Mouse (Mus musculus) fibroblast of lung, adult 2 months (primary cell): ENCODE results near the gene Zfp609.
"Not testable (repeated sequence)": the region's sequence is repeated elsewhere in the genome, so short reads cannot be mapped to it uniquely, and the experiment has no call there.

Experiments
- DNase-seq: peaks from one replicate; pipeline ENCODE4 v3.0.0-alpha.2; 2011; ENCODE audit warnings: low read depth

Zfp609 gene

DNA sequence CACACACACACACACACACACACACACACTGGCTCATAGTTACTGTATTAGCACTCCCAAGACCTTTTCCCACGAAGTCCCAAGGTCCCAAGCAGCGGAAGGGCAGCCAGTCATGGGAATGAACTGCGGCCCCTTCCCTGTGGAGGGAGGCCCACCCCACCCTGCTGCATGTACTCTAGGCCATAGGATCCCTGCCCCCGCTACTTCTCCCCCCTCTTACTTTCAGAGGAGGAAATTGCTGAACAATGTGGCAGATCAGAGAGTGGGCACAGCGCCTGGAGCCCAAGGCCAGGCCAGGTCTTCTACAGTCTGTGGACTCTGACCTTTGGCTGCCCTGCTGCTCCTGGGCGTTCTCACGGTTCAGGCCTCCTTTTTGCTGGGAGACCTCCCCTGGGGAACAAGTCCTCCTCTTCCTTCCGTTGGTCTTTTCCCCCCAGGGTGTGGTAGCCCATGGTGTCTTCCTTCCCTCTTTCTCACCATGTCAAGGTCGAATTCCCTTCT lies 155.9 kb downstream of the Zfp609 start:
- no peak for DNase-seq

GRCm38 (mm10) chr9:65667701-65668100 lies 159.7 kb downstream of the Zfp609 start, which contains the start of gene Oaz2:
Oaz2 (plus strand) TSS chr9:65668001.
- no peak for DNase-seq

GRCm38 (mm10) chr9:65666042-65666441 lies 161.3 kb downstream of the Zfp609 start:
- DNase-seq, result no peak

DNA sequence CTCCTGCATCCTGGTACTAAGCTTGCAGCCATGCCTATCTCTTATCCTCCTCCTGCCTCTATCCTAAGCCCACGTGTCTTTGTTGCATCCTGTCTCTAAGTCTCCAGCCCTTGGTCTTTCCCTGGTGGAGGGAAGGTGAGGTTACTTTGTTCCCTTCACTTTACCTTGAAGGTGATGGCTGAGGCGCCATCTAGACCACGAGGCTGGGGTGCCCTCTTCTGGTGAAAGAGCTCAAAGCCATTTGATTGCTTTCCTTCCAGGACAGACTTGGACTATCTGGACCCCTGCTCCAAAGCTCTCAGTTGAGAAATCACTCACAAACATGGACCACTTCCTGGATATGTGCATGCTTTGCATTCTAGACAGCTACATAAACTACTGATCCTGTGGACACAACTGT lies 163.2 kb downstream of the Zfp609 start:
- DNase-seq, result no peak

DNA sequence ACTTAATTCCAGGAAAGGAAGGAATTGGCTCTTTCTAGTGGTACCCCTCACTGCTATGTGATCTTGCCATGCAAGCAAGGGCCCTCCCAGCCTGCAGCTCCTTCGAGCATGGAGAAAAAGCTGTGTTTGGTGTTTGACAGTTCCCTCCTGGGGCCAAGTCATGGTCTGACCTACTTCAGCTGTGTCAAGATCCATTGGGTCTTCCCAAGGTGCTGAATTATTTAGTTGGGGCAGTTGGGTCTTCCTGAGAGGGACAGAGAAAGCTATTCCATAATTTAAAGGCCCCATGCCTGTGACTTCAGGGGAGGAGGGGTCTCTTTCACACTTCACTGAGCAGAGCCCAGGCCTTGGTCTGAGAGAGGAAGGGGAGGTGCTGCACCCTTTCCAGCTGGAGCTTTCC lies 165.9 kb downstream of the Zfp609 start:
- DNase-seq, result no peak

DNA sequence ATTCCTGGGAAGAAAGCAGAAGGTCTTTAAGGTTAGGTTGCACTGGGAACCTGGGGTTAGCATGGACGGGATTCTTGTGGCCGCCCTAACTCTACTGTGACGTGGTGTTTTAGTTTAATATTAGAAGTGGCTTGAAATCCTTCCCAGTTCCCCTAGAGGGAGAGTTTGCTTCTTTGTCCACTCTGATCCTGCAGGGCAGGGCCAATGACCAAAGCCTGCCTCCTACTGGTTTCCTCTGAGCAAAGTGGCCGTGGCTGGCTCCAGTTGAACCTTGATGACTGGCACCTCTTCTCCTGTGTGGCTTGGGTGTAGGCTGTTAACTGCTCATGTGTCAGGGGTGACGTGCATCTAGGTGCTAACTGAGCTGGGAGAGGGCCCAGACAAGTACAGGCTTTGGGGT lies 166.3 kb downstream of the Zfp609 start:
- no peak for DNase-seq

DNA sequence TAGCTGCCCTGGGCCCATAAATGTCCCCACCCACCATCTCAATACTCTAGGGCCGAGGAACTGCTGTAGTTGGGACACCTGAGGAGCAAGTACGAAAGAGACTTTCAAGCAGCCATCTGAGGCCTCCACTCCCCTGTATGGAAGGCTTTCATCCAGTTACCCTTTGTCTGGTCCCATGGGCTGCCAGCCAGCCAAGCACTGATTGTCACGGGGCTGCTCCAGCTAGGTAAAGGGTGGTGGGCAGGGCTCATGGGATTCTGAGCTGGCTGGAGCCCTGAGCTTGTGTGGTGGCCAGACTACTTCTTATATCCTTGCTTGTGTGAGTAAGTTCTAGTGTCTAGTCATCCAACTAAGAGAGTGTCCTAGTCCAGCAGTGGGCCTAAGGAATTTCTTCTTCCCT lies 170.1 kb downstream of the Zfp609 start:
- no peak for DNase-seq

- DNase-seq, result no peak
These were observed 171.8 kb downstream of the Zfp609 start for GRCm38 (mm10) chr9:65655540-65655939.

DNA sequence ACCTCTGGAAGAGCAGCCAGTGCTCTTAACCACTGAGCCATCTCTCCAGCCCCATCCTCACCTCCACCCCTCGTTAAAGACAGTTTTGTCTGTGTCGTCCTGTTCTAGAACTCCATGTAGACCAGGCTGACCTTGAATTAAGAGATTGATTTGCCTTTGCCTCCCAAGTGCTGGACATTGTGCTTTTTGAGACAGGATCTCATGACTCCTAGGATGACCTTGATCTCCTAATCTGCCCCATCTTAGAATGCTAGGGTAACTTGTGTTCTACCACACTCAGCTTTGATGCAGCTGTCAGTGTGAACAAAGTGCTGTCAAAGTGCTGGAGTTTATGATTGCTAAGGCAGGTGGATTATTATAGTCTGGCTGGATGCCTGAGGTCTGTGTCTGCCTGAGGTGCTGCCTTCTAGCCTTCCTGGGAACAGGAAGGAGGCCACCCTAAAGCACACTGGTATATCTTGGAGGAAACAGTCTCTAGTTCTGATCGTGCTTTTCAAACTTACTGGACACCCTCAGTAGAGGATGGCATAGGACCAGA lies 172.6 kb downstream of the Zfp609 start:
- DNase-seq, result no peak

DNA sequence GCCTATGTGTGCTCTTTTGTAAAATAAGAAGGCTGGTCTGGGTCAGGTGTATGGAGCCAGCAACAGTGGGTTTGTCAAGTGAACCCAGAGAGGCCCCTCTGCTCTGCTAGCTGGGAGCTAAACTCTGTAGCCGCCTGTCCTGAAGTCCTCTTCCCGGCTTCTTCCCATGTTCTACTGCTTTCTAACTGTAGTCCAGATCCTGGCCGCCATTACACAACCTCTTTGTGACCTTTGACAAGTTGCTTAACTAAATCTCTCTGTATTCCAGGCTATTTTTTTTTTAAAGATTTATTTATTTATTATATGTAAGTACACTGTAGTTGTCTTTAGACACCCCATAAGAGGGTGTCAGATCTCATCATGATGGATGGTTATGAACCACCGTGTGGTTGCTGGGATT lies 173.6 kb downstream of the Zfp609 start:
- no peak for DNase-seq

GRCm38 (mm10) chr9:65651957-65652356 lies 175.4 kb downstream of the Zfp609 start:
- DNase-seq, result not testable (repeated sequence)

DNA sequence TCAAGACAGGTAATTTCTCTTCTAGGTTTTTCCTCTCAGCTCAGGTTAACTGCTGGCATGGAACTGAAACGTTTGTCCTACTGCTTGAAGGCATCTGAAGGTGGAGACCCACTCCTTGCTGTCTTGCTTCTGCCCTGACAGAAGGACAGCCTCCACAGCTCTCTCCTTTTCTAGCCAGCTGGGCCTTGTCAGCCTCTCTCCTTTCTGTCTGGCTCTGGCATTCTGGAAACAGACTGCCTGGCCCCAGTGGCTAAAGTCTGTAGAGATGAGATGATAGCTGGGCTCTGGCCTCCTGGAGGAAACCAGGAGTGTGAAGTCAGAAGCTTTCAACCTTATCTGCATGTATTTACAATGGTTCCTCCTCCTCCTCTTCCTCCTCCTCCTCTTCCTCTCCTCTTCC lies 177.4 kb downstream of the Zfp609 start:
- no peak for DNase-seq

- no peak for DNase-seq
These were observed 178.6 kb downstream of the Zfp609 start for GRCm38 (mm10) chr9:65648730-65649129.

DNA sequence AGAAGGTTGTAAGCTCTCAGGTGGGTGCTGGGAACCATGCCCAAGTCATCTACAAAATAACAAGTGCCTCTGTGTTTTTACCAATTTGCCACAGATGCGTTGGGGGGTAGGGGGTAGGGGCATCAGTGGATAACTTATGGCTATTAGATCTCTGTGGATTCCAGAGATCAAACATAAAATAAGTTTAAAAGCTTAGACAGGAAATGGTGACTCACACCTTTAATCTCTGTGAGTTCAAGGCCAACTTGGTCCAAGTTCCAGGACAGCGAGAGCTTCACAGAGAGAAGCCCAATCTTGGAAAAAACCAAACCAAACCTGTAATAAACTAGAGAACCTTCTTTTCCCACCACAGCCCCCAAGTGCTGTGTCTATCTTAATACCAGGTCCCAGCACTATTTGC lies 180.6 kb downstream of the Zfp609 start:
- no peak for DNase-seq

- DNase-seq, result no peak
These were observed 181.4 kb downstream of the Zfp609 start for GRCm38 (mm10) chr9:65645984-65646383.

DNA sequence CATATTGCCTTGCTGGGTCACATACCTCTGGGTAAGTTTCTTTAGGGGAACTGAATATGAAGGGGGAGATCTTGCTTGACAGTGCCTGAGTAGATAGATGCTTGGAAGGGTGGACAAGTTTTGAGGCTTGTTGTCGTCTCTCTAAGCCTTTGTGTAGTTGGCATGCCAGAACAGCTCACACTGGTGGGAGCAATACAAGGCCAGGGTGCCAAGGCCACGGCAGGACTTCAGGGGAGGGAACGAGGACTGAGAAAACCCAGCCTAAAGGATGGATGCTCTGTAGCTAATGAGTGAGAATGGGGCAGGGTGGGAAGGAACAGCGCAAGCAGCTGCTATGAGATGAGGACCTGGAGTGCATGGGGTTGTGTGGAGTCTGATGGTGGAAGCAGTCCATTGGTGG lies 182.4 kb downstream of the Zfp609 start:
- DNase-seq, result no peak

DNA sequence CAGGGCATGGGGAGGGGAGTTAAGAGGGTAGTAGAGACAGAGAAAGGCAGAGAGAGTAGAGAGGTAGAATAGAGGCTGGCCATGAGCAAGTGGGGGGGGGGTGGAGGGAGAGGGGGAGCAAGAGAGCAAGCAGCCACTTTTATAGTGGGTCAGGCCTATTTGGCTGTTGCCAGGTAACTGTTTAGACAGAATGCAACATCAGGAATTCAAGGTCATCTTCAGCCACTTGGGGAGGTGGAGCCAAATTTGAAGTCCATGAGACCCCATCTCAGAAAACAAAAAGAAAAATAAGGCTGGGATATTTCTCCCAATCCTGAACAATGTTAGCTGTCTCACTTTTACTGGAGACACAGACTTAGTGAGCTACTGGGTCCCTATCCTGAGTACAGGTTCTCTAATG lies 184.8 kb downstream of the Zfp609 start:
- DNase-seq, result no peak
